ENCODE assay signal across 10 mouse cellular contexts in the genomic region with DNA sequence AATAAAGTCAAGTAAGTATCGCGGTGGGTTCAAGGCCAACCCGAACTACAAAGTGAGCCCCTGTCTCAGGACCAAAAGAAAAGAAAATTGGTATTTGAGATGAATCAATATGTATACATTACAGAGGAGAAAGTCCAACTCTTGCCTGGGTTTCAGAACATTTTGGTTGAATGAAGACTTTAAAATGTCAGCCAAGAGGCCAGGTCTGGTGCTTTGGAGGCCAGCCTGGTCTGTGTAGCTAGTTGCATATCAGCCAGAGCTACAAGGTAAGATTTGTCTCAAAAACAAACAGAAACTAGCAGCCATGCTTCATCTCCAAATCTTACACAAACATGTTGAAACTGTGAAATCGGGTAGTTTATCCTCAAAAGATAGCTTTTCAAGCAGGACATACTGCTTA. TPM values are rescaled to one million over a fixed set of nuclear protein-coding genes. Genes with fewer than 3 reads are reported as not detected.
DNase-seq lines count a peak whose midpoint lies in the region; ATAC-seq and TF ChIP-seq lines count a peak whose summit lies in the region.
"Had no signal": no experiment of that assay in that cellular context is flagged by ENCODE, and none has a peak within 500 bp of the region (broad histone marks: within the 10 kb centered on the region; RNA-seq: fewer than 3 reads in every experiment).

No protein-coding gene starts in this region.

- TF ChIP-seq CTCF in cerebellum, adult 2 months (IDR thresholded peaks at IDR 0.05; ENCODE audit: borderline replicate concordance, insufficient read depth, low read depth, low read length), result no peak
- TF ChIP-seq CTCF in stomach, postnatal 0 days (IDR thresholded peaks at IDR 0.05; ENCODE audit: low read depth), result no peak

- TF ChIP-seq POLR2A in cerebellum, adult 2 months (IDR thresholded peaks at IDR 0.05; ENCODE audit: borderline replicate concordance, insufficient read depth, low read length), result no peak

- WGBS in cerebellum, adult 2 months, result 71% methylated on average over 4 of the region's 4 CpGs
- WGBS in neural tube, embryonic 11.5 days, result 72% methylated on average over 4 of the region's 4 CpGs
- whole genome bisulfite sequencing in liver, embryonic 11.5 days, result 66% methylated on average over 4 of the region's 4 CpGs
- 69% methylated on average over 4 of the region's 4 CpGs for WGBS in stomach, postnatal 0 days

- peak in 1 of 2 experiments; percentile 13 for DNase-seq in cerebellum, adult 2 months
- DNase-seq in cerebellum, postnatal 4 days (ENCODE audit: low spot score in 2 of 2), result no peak
- DNase-seq in neural tube, embryonic 11.5 days (ENCODE audit: low spot score), result no peak
- no peak for DNase-seq in neural tube, embryonic 10.5 days (ENCODE audit: extremely low spot score, low spot score)
- DNase-seq in liver, embryonic 11.5 days (ENCODE audit: low spot score), result no peak
- no peak for DNase-seq in stomach, postnatal 0 days (ENCODE audit: low spot score)
- DNase-seq in frontal cortex, postnatal 14 days (ENCODE audit: low spot score in 2 of 2), result no peak
- DNase-seq in ovary, postnatal 10 days (ENCODE audit: low spot score), result no peak
- DNase-seq: cerebellum, adult 11-12 months; thymus, postnatal 36 days had no signal

- H3K4me1 ChIP-seq in cerebellum, adult 2 months (ENCODE audit: control insufficient read depth, insufficient read depth, low read length), result peaks cover 4% of the 10 kb centered on the region; the same call in 1 of the 2 replicates
- no peaks in the 10 kb centered on the region; the same call in 1 of the 2 replicates for H3K4me1 ChIP-seq in neural tube, embryonic 11.5 days (ENCODE audit: control insufficient read depth, insufficient read depth, low read length)
- H3K4me1 ChIP-seq in liver, embryonic 11.5 days (replicated peaks; ENCODE audit: control insufficient read depth, insufficient read depth, low read length), result peaks cover 9% of the 10 kb centered on the region; the same call in 1 of the 2 replicates
- H3K4me1 ChIP-seq in stomach, postnatal 0 days (replicated peaks; ENCODE audit: control insufficient read depth, insufficient read depth), result peaks cover 2% of the 10 kb centered on the region; the same call in 1 of the 2 replicates

- H3K36me3 ChIP-seq in neural tube, embryonic 11.5 days (ENCODE audit: control insufficient read depth, insufficient read depth, low read length), result no peaks in the 10 kb centered on the region
- H3K36me3 ChIP-seq in liver, embryonic 11.5 days (ENCODE audit: control insufficient read depth, insufficient read depth, low read length), result 0 out of 2 replicates have a peak, but pooled peaks cover 4% of the 10 kb centered on the region
- no peaks in the 10 kb centered on the region for H3K36me3 ChIP-seq in stomach, postnatal 0 days (ENCODE audit: control insufficient read depth, insufficient read depth, low read length)

- peak overlapping the region; percentile 36 for H3K4me2 ChIP-seq in neural tube, embryonic 11.5 days (ENCODE audit: low read depth)
- H3K4me2 ChIP-seq in liver, embryonic 11.5 days, result peak overlapping the region; percentile 73
- peak overlapping the region; percentile 57 for H3K4me2 ChIP-seq in stomach, postnatal 0 days (replicated peaks; ENCODE audit: low read depth)

- H3K9me3 ChIP-seq in neural tube, embryonic 11.5 days (ENCODE audit: control insufficient read depth, low read length), result no peaks in the 10 kb centered on the region
- no peaks in the 10 kb centered on the region for H3K9me3 ChIP-seq in liver, embryonic 11.5 days (ENCODE audit: control insufficient read depth, low read length)
- no peaks in the 10 kb centered on the region for H3K9me3 ChIP-seq in stomach, postnatal 0 days (ENCODE audit: control insufficient read depth, low read length)

- no peaks in the 10 kb centered on the region; the same call in 1 of the 2 replicates for H3K27me3 ChIP-seq in cerebellum, adult 2 months (ENCODE audit: control insufficient read depth, insufficient read depth, low read length)
- no peaks in the 10 kb centered on the region for H3K27me3 ChIP-seq in neural tube, embryonic 11.5 days (ENCODE audit: control insufficient read depth, insufficient read depth, low read length)
- no peaks in the 10 kb centered on the region for H3K27me3 ChIP-seq in liver, embryonic 11.5 days (replicated peaks; ENCODE audit: control insufficient read depth, insufficient read depth, low read length)
- no peaks in the 10 kb centered on the region for H3K27me3 ChIP-seq in stomach, postnatal 0 days (ENCODE audit: control insufficient read depth, insufficient read depth, low read length)

- peak overlapping the region; percentile 34 for H3K4me3 ChIP-seq in cerebellum, adult 2 months (replicated peaks; ENCODE audit: insufficient read depth, low read depth, low read length)
- peak overlapping the region; percentile 79 for H3K4me3 ChIP-seq in neural tube, embryonic 11.5 days (ENCODE audit: low read depth, low read length)
- peak overlapping the region; percentile 94 for H3K4me3 ChIP-seq in liver, embryonic 11.5 days (ENCODE audit: low read depth, low read length)
- H3K4me3 ChIP-seq in stomach, postnatal 0 days (ENCODE audit: low read depth, low read length), result peak overlapping the region; percentile 70

- H3K9ac ChIP-seq in neural tube, embryonic 11.5 days (ENCODE audit: low read length), result no peak overlapping the region; the same call in 1 of the 2 replicates
- H3K9ac ChIP-seq in liver, embryonic 11.5 days (ENCODE audit: low read depth, low read length), result peak overlapping the region; percentile 73
- peak overlapping the region; percentile 77; the same call in 1 of the 2 replicates for H3K9ac ChIP-seq in stomach, postnatal 0 days (ENCODE audit: low read length)

- no peak for TF ChIP-seq EP300 in stomach, postnatal 0 days (optimal IDR thresholded peaks at IDR 0.05)

- no peak overlapping the region for H3K27ac ChIP-seq in cerebellum, adult 2 months (ENCODE audit: insufficient read depth, low read length)
- H3K27ac ChIP-seq in neural tube, embryonic 11.5 days (ENCODE audit: low read depth, low read length), result no peak overlapping the region
- H3K27ac ChIP-seq in liver, embryonic 11.5 days (ENCODE audit: low read depth, low read length), result peak overlapping the region; percentile 90; the same call in 1 of the 2 replicates
- no peak overlapping the region for H3K27ac ChIP-seq in stomach, postnatal 0 days (replicated peaks)

- ATAC-seq in neural tube, embryonic 11.5 days (ENCODE audit: insufficient read depth, low FRiP score, low TSS enrichment), result no peak
- ATAC-seq in liver, embryonic 11.5 days (replicated peaks; ENCODE audit: low FRiP score), result no peak
- ATAC-seq in stomach, postnatal 0 days (ENCODE audit: low FRiP score, low TSS enrichment), result no peak

RNA-seq across cellular contexts. Expression of a gene that starts 1.0 kb away (rescaled TPM):
- 27.5 and 30.8 TPM in 2 replicates for polyA plus RNA-seq in cerebellum, adult 2 months (2012; rRNA removed)
- polyA plus RNA-seq in neural tube, embryonic 11.5 days (2014; fragmentation: Nextera tagmentation; extraction: Ambion mirVana), result 30.6 and 31.9 TPM in 2 replicates
- 21.1 and 22.2 TPM in 2 replicates for polyA plus RNA-seq in liver, embryonic 11.5 days (2014; fragmentation: Nextera tagmentation; extraction: Ambion mirVana)
- polyA plus RNA-seq in stomach, postnatal 0 days (2015; fragmentation: Nextera tagmentation; extraction: Ambion mirVana), result 31.4 and 36.2 TPM in 2 replicates

RNA-seq across cellular contexts. Expression of a gene that starts 26.3 kb away (rescaled TPM):
- 161 and 168 TPM in 2 replicates for polyA plus RNA-seq in cerebellum, adult 2 months (2012; rRNA removed)
- 336 and 339 TPM in 2 replicates for polyA plus RNA-seq in neural tube, embryonic 11.5 days (2014; fragmentation: Nextera tagmentation; extraction: Ambion mirVana)
- polyA plus RNA-seq in liver, embryonic 11.5 days (2014; fragmentation: Nextera tagmentation; extraction: Ambion mirVana), result 223 and 255 TPM in 2 replicates
- 153 TPM in 2 replicates for polyA plus RNA-seq in stomach, postnatal 0 days (2015; fragmentation: Nextera tagmentation; extraction: Ambion mirVana)

RNA-seq across cellular contexts. Expression of a gene that starts 34.3 kb away (rescaled TPM):
- polyA plus RNA-seq in cerebellum, adult 2 months (2012; rRNA removed), result 156 and 173 TPM in 2 replicates
- polyA plus RNA-seq in neural tube, embryonic 11.5 days (2014; fragmentation: Nextera tagmentation; extraction: Ambion mirVana), result 404 and 440 TPM in 2 replicates
- polyA plus RNA-seq in liver, embryonic 11.5 days (2014; fragmentation: Nextera tagmentation; extraction: Ambion mirVana), result 894 and 968 TPM in 2 replicates
- polyA plus RNA-seq in stomach, postnatal 0 days (2015; fragmentation: Nextera tagmentation; extraction: Ambion mirVana), result 295 and 324 TPM in 2 replicates

RNA-seq across cellular contexts. Expression of a gene that starts 34.4 kb away (rescaled TPM):
- polyA plus RNA-seq in cerebellum, adult 2 months (2012; rRNA removed), result 116 and 118 TPM in 2 replicates
- polyA plus RNA-seq in neural tube, embryonic 11.5 days (2014; fragmentation: Nextera tagmentation; extraction: Ambion mirVana), result 389 and 397 TPM in 2 replicates
- 809 and 855 TPM in 2 replicates for polyA plus RNA-seq in liver, embryonic 11.5 days (2014; fragmentation: Nextera tagmentation; extraction: Ambion mirVana)
- polyA plus RNA-seq in stomach, postnatal 0 days (2015; fragmentation: Nextera tagmentation; extraction: Ambion mirVana), result 154 and 166 TPM in 2 replicates

Comparison
In these comparisons a context has a peak if more than half of its experiments do, and no peak if none do; other contexts are left out.
1. H3K4me3 ChIP-seq: peak in every context shown above with its lines; median percentile 94 in liver, embryonic 11.5 days; 79 in neural tube, embryonic 11.5 days; 70 in stomach, postnatal 0 days; 34 in cerebellum, adult 2 months.